Mouse (Mus musculus): Measurements from ENCODE around the gene St14. TPM values are rescaled to one million over a fixed set of nuclear protein-coding genes. Genes with fewer than 3 reads are reported as not detected.

St14 gene
- total RNA-seq, 1 experiment from 2014 or later: 0.70 TPM

DNA sequence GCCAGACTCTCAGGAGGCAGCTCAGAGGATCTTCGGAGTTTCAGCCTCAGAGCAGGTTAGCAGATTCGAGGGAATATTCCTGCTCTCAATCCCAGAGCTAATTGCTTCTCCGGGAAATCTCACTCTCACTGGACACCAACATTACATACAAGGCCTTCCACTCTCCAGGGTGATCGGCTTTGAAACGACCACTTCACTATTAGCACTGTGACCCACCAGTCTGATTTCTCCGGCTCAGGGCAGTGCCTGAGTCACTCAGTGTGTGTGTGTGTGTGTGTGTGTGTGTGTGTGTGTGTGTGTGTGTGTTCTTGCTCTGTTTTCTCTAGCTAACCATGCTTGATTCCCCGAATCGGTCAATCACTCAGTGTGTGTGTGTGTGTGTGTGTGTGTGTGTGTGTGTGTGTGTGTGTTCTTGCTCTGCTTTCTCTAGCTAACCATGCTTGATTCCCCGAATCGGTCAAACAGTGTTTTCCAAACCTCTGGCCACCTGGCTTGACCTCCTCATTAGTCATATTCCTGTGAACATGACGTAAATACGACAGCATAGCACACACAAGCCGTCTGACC, 9.1 kb downstream of the St14 start:
- peak; percentile 61 for DNase-seq

DNA sequence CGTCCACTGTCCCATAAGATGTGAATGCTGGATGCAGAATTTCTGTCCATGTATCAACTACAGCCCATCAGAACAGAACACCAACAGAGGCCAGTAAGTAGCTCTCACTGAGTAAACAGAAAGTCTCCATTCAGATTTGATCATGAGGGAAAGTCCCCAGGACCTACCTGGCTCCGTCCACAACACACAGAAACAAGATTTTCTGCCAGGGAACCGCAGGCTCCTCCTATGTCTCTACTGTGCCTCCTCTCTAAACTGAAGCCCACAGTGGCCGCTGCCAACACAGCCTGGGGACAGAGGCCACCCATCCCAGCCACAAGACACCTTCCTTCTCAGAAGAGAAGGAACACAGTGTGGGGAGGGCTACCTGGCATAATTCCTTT, 11.1 kb downstream of the St14 start:
- no peak for DNase-seq

DNA sequence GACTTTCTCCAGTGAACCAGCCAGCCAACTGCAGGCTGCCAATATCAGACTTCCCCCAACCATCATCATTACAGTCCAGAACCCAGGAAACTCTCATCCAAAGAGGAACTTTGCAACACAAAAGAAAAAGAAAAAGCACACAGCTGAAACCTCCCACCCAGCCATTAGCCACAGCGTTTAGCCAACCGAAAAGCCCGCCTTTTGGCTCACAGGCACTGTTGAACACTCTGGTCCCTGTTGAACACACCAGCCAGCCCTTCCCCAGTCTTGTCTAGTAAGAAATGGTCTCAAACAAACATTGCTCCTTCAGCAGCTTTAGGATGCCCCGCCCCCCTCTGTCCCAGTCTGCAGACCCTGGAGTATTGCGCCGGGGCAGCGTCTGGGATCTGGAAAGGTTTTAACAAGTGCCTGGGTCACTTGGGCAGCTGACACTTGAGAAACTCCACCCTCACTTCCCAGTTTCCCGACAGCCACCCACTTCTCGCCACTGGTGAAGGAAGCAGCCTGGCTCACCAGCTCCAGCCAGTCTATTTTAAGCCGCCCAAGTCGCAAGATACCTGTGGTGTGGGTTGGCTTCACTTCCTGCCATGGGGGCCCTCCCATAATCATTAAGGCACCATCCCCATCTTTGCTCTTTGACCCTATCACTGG, 11.6 kb downstream of the St14 start:
- DNase-seq: no peak

DNA sequence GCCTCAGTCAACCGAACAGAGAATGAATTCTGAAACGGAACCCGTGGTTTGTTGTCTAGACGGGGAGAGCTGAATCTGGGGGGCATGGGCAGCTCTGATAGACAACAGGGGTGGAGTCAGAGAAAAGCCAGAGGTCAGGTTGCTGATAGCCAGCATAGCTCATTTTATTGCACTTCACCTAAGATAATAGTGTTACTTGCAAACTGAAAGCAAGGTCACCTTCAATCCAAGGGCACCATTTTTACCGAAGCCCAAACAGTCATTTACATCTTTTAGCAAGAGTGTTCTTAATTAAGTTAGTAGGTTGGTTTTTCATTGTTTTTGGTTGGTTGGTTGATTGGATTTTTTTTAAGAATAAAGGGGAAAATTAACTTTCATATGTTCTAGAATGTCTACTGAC, 12.2 kb downstream of the St14 start:
- no peak for DNase-seq

DNA sequence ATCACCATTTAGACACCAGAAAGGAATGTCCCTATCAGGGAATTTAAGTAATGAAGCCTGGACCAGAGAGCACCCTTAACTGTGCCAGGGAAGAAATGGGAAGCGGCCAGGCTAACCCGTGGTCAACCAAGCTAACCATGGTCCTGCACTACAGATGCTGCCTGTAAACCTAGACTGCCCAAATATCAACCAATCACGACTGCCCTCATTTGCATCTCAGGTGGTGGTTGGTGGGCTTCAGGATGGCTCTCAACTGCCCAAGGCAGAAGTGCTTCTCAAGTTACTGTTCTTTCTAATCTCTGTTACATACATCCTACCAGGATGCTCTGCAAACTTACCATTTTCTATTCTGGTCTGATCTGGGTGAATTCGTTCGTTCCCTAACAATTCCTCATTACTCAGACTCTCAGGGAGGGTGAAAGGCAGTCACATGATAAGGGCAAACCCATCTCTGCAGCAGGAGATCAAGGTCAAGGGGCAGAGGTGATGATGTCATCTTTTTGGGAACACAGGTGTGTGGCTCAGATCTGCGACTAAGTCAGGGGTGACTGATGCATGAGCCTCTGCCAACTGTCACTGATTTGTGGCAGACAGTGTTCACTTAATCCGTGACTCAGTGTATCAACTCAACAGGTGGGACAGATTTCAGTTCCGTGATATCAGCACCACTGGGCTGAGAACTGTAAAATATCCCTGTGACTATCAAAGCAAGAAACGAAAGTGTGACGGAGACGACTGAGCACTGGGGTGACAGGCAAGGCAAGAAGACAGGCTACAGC, 12.9 kb downstream of the St14 start:
- no peak for DNase-seq

DNA sequence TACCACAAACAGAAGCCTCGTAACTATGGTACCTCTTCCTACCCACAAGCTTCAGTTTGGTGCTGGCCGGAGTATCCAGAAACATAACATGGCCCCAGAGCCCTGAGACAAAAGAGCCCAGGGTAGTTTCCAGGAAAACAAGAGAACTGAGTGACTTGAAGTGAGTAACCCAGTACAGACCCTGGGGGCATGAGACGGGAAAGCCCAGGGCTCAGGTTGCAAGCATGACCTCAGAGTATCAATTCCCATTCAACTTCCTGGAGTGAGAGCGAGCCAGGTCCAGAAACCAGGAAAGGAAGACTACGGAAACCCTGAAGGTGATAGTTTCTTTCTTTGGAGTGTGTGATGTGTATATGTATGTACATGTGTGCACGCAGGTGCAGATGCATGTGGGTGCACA, 14.2 kb downstream of the St14 start:
- no peak for DNase-seq

DNA sequence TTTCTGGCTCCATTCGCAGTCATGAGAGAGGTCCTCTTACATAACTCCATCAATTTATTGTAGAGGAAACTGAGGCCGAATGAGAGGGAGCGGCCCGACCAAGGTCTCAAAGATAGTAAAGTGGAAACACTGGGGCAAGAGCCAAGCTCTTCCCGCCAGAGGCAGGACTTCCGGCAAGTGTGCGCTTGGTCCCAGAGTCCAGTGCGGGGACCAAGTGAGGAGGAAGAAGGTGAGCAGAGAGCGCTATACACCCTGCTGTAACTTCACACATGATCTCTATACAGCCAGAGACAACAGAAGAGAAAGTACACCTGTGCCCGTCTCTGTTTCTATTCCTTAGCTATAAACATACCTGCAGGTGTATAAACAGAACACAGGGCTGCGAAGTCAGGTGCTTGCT, 14.6 kb downstream of the St14 start:
- no peak for DNase-seq

DNA sequence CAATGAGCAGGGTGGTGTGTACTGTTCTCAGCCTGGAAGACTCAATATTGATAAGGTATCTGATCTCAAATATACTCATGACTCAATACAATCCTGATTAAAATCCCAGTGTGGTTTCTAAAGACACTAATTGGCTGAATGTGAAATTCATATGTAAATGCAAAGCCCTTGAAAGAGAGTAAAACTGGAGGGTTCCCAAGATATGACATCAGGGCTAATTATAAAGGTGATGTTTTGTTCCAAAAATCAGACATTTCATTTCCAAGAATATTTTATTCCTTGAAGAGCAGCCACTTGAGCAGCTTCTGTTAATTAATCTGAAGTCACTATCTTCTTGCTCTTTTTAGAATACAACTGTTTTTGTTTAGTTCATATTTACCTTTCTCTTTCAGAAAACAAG, 16.1 kb downstream of the St14 start:
- DNase-seq: no peak

DNA sequence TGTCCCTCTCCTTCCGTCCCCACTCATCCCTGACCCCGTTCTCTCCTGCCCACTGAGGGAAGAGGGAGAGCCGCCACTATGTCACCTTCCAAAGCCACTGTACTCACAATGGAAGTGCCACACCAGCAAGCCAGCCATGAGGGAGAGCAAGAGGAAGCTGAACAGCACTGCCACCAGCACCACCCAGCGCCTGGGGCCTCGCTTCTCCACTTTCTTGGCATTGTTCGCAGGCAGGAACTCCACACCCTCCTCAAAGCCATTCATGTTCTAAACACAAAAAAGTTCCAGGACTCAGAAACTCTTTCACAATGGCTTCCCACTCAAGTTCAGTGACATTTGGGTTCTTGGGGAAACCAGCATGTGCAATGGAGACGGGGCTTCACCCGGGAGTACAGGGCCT, 23.2 kb downstream of the St14 start:
- DNase-seq: no peak

DNA sequence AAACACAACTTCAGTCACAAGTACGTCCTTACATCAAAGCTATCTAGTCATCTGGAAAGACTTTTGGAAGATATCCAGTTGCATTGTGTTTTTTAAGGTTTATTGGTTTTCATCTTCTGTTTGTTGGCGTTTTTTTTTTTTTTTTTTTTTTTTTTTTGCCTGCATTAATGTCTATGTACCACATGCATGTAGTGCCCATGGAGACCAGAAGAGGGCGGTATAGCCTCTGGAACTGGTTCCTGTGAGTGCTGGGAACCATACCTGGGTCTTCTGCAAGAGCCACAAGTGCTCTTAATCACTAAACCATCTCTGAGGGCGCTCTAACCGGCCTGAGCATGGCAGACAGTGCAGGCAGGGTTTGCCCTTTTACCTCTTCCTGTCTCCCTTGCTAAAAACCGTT, 33.5 kb downstream of the St14 start:
- no peak for DNase-seq

DNA sequence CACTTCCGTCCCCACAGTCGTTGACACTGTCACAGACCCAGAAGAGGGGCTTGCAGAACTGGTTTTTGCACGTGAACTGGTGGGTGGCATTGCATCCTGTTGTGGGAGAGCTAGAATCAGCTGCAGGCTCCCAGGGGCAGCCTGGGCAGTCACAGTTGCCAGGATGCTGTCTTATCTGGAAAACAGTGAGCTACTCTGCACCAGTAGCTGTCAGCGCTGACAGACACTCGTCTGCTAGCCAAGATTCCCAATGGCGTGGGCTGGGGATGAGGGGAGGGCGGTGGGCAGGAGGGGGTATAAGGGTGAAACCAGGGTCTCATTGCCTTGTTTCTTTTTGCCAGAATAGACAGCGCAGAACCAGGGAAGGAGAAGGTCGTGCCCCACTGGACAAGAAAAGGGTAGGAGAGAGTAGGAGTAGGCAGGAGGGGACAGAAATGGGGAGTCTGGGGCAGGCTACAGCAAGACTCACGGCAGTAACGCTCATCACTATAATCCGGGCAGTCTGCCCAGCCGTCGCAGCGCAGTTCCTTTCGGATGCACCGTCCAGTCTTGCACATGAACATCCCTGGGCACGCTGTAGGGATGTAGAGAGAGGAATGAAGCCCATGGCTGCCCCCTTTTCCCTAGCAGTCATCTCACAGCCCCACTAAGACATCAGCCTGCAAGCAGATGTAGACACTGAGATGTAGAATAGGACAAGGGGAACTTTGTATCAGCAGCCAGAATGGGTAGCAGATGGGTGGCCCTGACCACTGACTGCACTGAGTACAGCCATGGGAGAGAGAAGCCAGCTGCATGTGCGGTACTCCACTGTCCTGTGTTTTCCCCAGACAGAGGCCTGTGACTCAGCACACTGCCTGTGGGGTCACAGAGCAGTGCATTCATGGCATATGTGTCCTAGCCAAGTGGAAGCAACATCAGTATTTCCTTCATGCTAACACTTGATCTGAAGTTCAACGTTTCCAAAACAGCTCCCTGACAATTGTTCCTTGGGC, 34.3 kb downstream of the St14 start:
- DNase-seq: no peak

DNA sequence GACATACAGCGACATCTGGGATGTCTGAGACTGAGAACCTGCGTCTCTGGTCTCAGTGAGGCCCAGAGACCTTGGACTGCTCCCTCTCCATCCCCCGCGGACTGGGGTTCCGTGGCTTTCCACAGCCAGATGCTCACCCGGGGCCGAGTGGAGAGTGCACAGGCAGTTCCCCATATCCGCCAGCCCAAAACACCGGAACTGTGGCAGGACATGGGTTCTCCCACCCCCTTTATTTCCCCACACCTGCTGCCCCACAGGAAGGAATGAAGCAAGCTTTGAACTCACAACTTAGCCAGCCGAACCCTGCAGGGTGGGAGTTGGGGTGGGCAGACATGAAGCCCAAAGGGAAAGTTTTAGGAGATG, 38.8 kb downstream of the St14 start:
- no peak for DNase-seq

DNA sequence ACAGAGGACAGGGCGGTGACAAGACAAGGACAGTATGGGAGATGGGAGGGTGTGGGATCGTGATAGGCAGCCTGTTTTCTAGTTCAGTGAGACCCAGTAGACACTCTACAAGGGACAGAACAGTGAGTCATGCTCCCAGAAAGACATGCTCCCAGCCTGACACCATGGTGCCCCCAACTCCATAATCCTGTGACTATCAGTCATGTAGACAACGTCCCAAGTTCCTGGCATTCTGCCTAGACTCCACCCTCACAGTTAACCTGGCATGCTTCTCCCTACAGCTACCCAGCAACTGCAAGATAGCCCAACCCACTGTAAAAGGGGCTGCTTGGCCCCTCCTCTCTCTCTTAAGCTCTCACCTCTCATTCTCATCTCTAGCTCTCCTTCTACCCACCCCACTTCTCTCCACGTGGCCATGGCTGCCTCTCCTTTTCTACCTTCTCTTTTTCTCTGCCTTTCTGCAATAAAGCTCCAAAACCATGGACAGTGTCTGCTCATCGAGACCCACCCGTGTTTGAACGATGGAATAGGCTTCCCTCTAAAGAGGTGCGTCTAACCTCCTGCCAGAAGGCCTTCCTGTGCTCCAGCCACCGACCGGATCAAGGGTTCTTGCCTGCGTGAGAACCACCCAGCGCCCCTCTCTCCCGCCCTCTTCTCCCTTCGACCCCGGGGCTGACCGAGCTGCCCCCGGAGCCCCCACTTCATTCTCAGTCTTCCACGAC, 39.4 kb downstream of the St14 start:
- no peak for DNase-seq

DNA sequence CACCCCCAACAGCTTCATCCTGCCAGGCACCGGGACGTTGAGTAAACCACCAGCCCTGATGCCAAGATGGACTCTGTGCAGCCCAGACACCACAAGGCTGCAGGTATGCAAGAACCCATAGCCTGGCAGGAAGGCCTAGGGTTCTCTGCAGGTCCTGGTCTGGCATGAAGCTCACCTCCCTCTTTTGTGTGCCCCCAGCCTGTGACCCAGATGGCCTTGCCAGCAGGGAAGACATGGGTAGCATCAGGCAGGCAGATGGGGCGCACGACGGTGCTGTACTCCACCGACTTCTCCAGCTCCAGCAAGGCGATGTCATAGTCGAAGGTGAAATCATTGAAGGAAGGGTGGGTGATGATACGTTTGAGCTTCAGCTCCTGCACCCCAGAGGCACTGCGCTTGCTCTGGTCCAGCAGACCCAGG, 40.5 kb downstream of the St14 start:
- no peak for DNase-seq

DNA sequence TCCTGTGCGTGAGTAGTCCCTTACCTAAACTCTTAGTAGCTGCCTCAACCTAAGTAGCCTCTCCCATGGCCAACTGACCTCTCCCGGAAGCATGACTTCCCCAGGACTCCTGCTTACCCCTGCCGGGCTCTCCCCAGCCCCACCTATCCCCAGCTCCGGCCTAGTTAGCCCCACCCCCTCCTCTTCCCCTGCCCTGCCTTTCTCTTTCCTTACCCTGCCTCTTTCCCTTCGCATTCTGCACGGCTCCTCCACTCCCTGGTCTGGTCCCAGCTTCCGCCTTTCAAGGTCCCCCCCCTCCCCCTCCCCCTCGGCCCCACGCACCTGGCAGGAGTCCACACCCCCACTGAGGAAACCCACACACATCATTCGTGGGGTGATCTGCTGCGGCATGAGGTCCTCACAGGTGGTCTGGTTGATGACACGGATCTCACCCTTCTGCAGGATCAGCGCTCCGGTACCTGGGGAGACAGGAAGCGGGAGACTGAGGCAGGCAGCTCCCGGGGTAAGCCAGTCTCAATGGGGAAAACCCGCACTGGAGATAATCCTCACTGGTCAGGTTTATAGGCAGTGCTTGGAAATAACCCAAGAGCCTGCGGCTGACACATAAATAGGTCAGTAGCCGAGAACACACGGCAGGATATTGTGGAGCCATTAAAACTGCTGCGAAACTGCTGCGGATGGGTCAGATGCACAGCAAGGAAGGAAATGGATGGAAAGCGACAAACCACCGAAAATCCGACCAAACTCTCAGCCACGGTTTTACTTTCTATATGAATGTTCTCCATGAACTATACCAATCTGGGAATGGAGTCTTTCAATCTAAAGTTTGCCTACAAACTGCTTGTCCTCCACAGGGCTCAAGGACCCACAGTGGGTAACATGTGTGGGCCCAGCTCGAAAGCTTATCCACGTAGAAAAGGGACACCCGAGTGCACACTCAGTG, 41.3 kb downstream of the St14 start:
- DNase-seq: no peak

DNA sequence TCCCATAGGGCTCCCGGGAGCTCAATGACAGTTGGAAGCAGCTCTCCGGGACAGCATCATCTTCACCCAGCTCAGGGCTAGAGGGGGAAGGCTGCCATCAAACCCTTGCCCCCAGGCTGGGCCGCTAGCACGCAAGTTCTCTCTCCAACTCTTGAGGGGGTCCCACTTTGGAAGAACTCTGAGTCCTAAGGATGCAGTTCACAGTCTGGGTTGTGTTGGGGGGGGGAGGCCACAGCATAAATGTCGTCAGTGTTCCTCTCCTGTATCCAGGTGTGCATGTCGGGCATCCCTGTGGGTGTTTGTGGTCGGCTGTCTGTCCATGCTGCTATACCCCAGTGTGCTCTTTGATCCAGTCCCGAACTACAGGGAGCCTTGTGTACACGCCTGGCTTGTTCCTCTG, 42.1 kb downstream of the St14 start:
- DNase-seq: no peak

DNA sequence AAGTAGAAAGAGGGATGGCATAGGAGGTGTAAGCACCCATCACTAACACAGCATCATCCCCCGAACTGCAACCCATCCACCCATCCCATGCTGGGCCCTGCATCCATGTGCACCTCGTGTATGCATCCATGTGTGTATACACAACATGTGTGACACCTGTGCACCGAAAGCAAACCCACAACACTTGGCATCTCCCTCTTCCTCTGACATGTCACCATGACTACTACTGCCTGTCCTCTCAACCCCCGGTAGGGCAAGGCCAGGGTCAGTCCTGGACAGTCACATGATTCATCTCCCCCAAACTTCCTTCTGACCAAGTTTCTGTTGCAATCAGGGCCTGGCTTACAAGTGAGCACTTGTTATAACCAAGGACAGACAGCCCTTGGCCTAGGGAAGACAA, 42.8 kb downstream of the St14 start:
- DNase-seq: peak; percentile 66

DNA sequence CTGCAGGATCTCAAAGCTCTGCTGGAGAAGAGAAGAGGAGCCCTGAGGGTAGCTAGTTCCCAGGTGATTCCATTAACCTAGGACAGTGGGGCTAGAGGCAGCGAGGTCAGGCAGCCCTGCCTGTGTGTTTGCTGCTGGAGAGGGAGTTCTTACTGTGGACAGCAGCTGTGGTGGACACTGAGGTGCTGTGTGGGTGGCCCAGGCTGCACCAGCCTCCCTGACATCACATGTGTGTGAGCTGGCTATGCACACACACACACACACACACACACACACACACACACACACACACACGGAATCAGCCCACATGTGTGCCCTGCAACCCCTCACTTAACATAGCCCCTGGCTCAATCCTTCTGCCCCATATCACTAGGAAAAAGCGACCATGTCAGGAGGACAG, 43.5 kb downstream of the St14 start:
- no peak for DNase-seq

DNA sequence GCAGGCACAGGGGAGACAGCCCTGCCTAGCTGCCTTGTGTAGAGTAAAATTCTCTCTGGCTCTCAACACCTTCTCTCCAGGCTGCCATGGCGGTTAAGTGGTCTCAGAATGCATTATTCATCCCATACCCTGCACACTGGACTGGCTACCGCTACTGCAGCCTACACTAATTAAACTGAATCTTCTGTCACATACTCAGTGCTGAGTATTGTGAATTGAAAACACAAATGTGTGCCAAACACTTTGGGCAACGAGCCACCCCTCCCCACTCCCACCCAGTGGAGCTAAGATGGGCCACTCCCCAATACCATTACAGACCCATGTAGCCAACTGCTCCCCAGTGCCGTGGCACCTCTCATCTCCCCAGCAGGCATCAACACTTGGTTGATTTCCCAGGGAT, 44.2 kb downstream of the St14 start:
- DNase-seq: no peak

DNA sequence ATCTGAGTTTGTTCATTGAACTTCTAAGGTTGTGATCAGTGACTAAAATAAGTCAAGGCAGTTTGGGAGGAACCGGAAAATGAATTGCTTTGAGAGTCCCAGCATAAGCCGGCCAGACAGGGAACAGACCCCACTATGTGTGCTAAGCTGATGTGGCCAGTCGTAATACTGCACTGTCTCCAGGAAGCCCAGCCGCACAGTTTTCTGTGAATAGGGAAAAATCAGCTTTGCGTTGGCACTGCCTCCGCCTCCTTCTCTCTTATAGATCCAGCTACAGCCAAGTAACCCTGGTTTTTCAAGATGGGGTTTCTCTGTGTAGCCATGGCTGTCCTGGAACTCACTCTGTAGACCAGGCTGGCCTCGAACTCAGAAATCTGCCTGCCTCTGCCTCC, 44.9 kb downstream of the St14 start:
- DNase-seq: no peak

Data from adrenal gland, postnatal 14 days (tissue).